Mouse (Mus musculus): ENCODE results near the gene Itgb4. TPM values are rescaled to one million over a fixed set of nuclear protein-coding genes. Genes with fewer than 3 reads are reported as not detected.

Itgb4 gene
- polyA plus RNA-seq, 1 experiment from 2014 or later: 0.63 TPM

DNA sequence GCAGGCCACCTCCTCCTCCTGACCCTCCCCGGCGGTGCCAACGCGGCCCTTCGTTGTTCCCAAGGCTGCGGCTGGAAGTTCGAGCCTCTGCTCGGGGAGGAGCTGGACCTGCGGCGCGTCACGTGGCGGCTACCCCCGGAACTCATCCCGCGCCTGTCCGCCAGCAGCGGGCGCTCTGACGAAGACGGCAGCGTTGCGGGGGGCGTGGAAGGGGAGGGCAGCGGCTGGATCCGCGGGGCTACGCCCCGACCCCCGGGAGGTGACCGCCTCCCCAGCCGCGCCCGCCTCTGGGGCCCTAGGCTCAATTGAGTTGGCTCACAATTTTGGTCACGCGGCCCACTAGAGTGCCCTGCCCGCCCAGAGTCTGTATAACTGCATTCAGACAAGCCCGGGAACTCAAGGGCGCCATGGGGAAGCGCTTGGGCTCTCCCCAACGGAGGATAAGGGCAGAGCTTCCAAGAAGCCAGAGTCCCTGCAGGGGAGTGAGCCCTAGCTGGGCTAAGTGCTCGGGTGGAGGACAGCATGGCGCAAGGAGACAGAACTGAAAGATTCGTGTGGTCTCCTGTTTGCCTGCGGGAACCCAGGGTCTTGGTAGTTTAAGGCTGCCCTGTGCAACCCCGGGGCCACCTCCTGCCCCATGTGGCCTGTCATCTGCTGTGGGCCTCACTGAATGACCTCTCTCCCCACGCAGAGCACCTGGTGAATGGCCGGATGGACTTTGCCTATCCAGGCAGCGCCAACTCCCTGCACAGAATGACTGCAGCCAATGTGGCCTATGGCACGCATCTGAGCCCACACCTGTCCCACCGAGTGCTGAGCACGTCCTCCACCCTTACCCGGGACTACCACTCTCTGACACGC, 30.6 kb downstream of the Itgb4 start:
- peak overlapping the region; percentile 82 for H3K27ac ChIP-seq (replicated peaks)

DNA sequence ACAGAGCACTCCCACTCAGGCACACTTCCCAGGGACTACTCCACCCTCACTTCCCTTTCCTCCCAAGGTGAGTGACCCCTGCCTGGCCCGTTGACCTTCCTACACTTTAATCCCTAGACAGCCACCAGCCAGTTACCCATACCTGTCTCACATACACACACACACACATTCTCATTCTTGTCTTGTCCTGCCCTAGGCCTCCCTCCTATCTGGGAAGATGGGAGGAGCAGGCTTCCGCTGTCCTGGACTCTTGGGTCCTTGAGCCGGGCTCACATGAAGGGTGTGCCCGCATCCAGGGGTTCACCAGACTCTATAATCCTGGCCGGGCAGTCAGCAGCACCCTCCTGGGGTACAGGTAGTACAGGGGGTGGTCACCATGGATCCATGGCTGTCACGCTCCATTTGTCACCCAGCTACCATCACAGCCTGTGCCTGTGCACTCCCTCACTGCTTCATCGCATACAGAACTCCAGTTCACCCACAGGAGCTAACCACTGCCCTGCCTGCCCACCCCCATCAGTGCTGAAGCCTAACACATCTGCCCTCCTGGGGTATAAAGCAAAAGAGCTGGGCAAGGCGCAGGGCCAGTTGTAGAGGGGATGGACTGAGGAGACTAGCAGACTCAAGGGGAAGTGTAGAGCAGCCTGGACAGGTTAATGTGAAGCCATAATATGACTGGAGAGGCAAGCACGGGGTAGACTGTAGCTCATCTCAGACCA, 31.4 kb downstream of the Itgb4 start:
- peak overlapping the region; percentile 57 for H3K4me3 ChIP-seq
- H3K27me3 ChIP-seq (ENCODE audit: low read depth, poor library complexity, severe bottlenecking): peaks cover 15% of the 10 kb centered on the region; the same call in 1 of the 2 replicates
- no peak for DNase-seq (ENCODE audit: low spot score)
- peak overlapping the region; percentile 82 for H3K27ac ChIP-seq (replicated peaks)
- H3K9me3 ChIP-seq (replicated peaks): no peaks in the 10 kb centered on the region
- H3K4me1 ChIP-seq: peaks cover 50% of the 10 kb centered on the region
- WGBS: 65% methylated on average over 9 of the region's 9 CpGs
- H3K36me3 ChIP-seq: peaks cover 43% of the 10 kb centered on the region

More for the DNA sequence above, 30.6 kb downstream of the Itgb4 start:
- peak; percentile 84 for DNase-seq (ENCODE audit: low spot score)
- Histone ChIP-seq H3K4me1 (peaks cover 50% of the 10 kb centered on the region), H3K4me3 (peak overlapping the region; percentile 57), H3K9me3 (replicated peaks) (no peaks in the 10 kb centered on the region), H3K27me3 (ENCODE audit: low read depth, poor library complexity, severe bottlenecking) (peaks cover 23% of the 10 kb centered on the region), H3K36me3 (peaks cover 35% of the 10 kb centered on the region)
- WGBS: 7% methylated on average over 54 of the region's 54 CpGs

DNA sequence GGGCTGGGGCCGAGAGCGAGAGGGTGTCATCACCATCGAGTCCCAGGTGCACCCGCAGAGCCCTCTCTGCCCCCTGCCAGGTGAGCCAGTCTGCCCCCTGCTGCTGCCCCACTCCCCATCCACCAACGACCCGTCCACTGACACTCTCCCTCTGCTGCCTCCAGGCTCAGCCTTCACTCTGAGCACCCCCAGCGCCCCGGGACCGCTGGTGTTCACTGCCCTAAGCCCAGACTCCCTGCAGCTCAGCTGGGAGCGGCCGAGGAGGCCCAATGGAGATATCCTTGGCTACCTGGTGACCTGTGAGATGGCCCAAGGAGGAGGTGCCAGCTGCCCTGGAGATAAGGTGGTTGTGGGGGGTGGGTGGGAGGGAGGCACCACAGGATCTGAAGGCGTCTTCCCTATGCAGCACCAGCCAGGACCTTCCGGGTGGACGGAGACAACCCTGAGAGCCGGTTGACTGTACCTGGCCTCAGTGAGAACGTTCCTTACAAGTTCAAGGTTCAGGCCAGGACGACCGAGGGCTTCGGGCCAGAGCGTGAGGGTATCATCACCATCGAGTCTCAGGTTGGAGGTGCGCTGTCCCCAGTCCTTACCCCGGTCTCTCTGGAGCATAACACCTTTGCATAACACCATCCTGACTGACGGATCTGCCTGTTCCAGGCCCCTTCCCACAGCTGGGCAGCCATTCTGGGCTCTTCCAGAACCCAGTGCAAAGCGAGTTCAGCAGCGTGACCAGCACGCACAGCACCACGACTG, 32.8 kb downstream of the Itgb4 start:
- H3K36me3 ChIP-seq: peaks cover 44% of the 10 kb centered on the region
- 0 out of 2 replicates have a peak overlapping the region, but pooled peaks have one; percentile 6 for H3K27ac ChIP-seq (replicated peaks)
- H3K9me3 ChIP-seq (replicated peaks): no peaks in the 10 kb centered on the region
- H3K4me3 ChIP-seq: no peak overlapping the region
- no peak for DNase-seq (ENCODE audit: low spot score)
- peaks cover 12% of the 10 kb centered on the region; the same call in 1 of the 2 replicates for H3K27me3 ChIP-seq (ENCODE audit: low read depth, poor library complexity, severe bottlenecking)
- WGBS: 88% methylated on average over 28 of the region's 28 CpGs
- peaks cover 57% of the 10 kb centered on the region for H3K4me1 ChIP-seq

DNA sequence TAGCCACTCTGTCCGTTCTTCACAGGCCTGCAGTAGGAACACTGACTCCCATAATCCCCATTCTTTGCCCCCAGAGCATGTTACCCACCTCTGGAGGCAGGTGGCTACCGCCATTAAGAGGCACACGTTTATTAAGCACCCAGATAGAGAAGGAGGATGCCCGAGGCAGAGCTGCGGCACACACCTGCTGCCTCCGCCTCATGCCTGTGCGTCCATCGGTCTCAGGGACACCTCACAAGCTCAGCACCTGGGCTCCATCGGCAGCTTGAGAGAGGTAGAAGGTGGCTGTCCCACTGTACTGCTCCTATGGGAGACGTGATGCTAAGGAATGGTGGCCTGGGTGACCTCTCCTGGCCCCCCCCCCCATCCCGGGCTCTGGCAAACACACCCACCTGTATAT, 33.9 kb downstream of the Itgb4 start:
- H3K27ac ChIP-seq (replicated peaks): no peak overlapping the region
- DNase-seq (ENCODE audit: low spot score): no peak
- H3K36me3 ChIP-seq: peaks cover 44% of the 10 kb centered on the region
- H3K9me3 ChIP-seq (replicated peaks): no peaks in the 10 kb centered on the region
- H3K27me3 ChIP-seq (ENCODE audit: low read depth, poor library complexity, severe bottlenecking): peaks cover 17% of the 10 kb centered on the region
- H3K4me1 ChIP-seq: peaks cover 67% of the 10 kb centered on the region
- WGBS: 92% methylated on average over 11 of the region's 11 CpGs
- no peak overlapping the region for H3K4me3 ChIP-seq

DNA sequence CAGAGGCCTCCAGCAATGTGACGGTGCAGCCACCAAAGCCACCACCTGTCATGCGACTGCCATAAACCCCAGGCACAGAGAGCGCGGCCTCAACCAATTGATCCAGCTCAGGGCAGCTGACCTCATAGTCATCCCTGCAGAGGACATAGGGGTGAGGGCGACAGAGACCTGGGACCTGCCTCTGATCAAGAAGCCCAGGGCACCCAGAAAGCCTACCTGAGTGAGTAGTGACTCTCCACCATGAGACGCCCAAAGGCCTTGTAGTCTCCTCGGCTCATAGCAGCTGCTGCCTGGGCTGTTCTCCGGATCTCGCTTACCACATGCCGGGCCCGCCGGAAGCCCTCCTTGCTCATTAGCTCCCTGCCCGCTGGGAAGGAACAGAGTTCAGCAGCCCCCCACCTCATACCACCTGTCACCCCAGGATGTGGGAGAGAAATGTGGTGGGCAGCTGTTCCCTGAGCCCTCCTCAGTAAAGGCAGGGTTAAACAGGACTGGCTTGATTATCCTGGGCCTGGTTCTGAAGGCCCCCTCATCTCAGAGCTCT, 34.4 kb downstream of the Itgb4 start:
- H3K4me3 ChIP-seq: no peak overlapping the region
- no peak overlapping the region for H3K27ac ChIP-seq (replicated peaks)
- H3K36me3 ChIP-seq: peaks cover 44% of the 10 kb centered on the region
- peaks cover 67% of the 10 kb centered on the region for H3K4me1 ChIP-seq
- WGBS: 95% methylated on average over 13 of the region's 13 CpGs
- H3K27me3 ChIP-seq (ENCODE audit: low read depth, poor library complexity, severe bottlenecking): peaks cover 14% of the 10 kb centered on the region
- no peaks in the 10 kb centered on the region for H3K9me3 ChIP-seq (replicated peaks)
- DNase-seq (ENCODE audit: low spot score): no peak

DNA sequence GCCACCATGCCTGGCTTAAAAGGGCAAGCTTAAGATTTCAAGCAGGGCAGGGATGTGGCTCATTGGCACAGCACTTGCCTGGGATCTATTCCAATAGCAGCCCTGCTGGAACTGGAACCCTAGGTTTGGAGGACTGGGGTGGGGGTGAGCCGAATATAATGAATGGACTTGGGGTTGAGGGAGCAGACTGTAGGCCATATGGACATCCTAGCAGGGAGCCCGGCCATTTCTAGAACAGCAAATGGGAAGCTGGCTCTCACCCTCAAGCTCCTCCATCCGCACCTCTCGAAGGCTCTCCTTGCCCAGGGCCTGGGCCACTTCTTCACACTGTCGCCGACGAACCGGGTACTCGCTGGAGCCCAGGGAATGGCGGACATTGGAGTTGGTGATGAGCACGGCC, 35.2 kb downstream of the Itgb4 start:
- Histone ChIP-seq H3K27ac (replicated peaks) (no peak overlapping the region), H3K4me1 (peaks cover 62% of the 10 kb centered on the region), H3K4me3 (no peak overlapping the region), H3K9me3 (replicated peaks) (no peaks in the 10 kb centered on the region), H3K36me3 (peaks cover 44% of the 10 kb centered on the region), H3K27me3 (ENCODE audit: low read depth, poor library complexity, severe bottlenecking) (peaks cover 11% of the 10 kb centered on the region)
- DNase-seq (ENCODE audit: low spot score): no peak
- 94% methylated on average over 11 of the region's 11 CpGs for WGBS

DNA sequence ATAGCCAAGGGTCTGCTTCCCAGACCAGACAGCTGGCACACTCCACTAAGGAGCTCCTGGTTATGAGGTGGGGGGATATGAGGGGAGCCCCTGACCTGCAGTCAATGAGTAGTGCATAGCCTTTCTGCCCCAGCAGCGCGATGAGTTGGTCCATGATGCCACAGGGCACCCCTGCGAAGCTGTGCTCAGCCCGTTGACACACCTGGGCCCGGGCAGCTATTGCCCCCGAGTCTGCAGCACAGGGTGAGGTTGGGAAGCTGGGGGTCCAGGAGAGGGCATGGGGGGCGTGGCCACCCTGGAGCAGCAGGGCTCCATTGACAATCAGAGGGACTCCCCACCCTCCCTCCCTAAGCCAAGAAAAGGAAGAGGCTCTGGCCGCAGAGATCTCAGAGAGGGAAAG, 35.6 kb downstream of the Itgb4 start:
- no peak overlapping the region for H3K4me3 ChIP-seq
- no peak for DNase-seq (ENCODE audit: low spot score)
- 92% methylated on average over 8 of the region's 8 CpGs for WGBS
- no peaks in the 10 kb centered on the region for H3K9me3 ChIP-seq (replicated peaks)
- H3K27me3 ChIP-seq (ENCODE audit: low read depth, poor library complexity, severe bottlenecking): peaks cover 11% of the 10 kb centered on the region
- H3K36me3 ChIP-seq: peaks cover 44% of the 10 kb centered on the region
- H3K27ac ChIP-seq (replicated peaks): no peak overlapping the region
- H3K4me1 ChIP-seq: peaks cover 57% of the 10 kb centered on the region

DNA sequence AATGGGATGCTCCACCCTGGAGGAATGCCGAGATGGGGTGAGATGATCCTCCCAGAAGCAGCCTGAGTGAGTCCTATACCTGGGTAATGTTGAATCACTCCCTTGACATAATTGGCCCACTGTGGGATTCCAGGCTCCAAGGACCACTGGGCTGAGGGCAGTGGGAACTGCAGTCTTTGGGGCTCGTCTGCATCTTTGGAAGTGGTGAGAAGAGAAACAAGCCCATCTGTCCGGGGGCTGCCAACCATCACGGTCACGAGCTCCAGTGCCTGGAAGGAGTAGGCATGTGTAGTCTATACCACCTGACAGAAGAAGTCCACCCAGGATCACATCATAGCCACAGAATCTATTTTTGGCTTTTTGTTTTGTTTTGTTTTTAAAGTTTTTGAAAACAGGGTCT, 36.4 kb downstream of the Itgb4 start:
- Histone ChIP-seq H3K4me3 (peak overlapping the region; percentile 11; the same call in 1 of the 2 replicates), H3K9me3 (replicated peaks) (no peaks in the 10 kb centered on the region), H3K4me1 (peaks cover 49% of the 10 kb centered on the region), H3K27me3 (ENCODE audit: low read depth, poor library complexity, severe bottlenecking) (peaks cover 7% of the 10 kb centered on the region), H3K36me3 (peaks cover 44% of the 10 kb centered on the region), H3K27ac (replicated peaks) (no peak overlapping the region; the same call in 1 of the 2 replicates)
- WGBS: 87% methylated on average over 5 of the region's 5 CpGs
- no peak for DNase-seq (ENCODE audit: low spot score)

DNA sequence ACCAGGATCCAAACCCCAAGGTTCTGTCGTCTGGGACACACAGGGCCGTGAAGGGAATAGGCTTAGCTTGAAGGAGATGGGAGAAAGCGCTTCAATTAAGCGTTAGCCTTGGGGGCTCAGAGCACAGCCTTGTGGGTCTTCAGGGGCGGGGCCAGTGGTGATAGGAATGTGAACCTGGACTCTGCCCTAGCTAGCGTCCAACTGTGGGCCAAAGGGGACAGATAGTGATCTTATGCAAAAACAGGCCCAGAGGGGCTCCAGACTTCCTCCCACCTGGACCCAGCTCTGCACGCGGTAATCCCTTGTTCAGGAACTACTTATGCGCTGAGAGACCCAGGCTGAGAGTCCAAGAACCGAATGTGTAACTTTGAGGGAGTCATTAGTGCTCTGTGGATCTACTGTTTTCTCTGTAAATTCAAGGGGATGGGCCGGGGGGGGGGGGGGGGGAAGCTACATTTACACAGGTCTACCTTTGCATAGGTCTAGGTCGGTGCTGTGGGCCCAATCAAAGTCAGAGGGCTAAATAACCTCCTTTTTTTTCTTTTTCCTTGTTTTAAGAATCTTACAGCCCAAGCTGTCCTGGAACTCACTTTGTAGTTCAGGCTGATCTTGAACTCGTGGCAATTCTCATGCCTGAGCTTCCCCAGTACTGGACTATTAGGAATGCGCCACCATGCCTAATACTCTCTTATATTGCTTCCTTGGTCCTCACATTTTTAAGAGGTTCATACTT, 37.2 kb downstream of the Itgb4 start:
- Histone ChIP-seq H3K9me3 (replicated peaks) (no peaks in the 10 kb centered on the region), H3K27ac (replicated peaks) (peak overlapping the region; percentile 88), H3K4me1 (peaks cover 43% of the 10 kb centered on the region), H3K27me3 (ENCODE audit: low read depth, poor library complexity, severe bottlenecking) (peaks cover 7% of the 10 kb centered on the region), H3K36me3 (peaks cover 41% of the 10 kb centered on the region), H3K4me3 (peak overlapping the region; percentile 69)
- 25% methylated on average over 14 of the region's 14 CpGs for WGBS
- peak; percentile 36 for DNase-seq (ENCODE audit: low spot score)

DNA sequence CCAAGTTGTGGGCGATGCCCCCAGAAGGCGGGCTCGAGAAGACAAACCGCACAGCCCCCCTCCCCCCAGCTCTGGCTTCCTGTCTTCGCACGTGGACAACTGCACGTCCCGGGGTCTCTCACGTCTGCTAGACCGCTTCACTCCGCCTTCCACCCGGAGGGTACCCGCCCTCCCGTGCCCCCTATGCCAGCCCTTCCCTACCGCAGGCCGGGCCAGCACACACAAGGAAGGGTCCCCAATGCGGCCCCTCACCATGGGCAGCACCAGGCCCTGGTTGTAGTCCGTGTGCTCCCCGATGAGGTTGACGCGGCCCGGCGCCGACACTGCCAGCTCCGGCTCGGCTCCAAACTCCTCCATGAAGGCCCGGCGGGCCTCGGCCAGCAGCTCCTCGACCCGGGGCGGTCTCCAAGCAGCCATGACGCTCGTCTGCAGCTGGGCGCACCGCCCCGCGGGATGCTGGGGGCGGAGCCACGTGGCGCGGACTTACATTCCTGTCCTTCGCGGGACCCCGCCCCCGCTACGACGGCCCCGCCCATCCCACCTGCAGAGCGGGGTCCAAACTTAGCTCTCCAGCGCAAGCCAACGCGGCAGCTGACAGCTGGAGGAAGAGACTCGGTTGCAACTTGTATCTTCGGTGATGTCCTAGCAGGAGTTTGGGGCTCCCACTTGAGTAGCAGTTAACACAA, 37.9 kb downstream of the Itgb4 start, which contains the start of gene Galk1:
Gene Galk1, minus strand, starts transcription at position 458 of the 686 bp plus-strand sequence.
- no peaks in the 10 kb centered on the region for H3K9me3 ChIP-seq (replicated peaks)
- peaks cover 43% of the 10 kb centered on the region for H3K4me1 ChIP-seq
- peak; percentile 89 for DNase-seq (ENCODE audit: low spot score)
- H3K27ac ChIP-seq (replicated peaks): peak within 1 kb of the TSS; percentile 88
- WGBS: under 1% methylated on average over 55 of the region's 55 CpGs
- H3K4me3 ChIP-seq: peak within 1 kb of the TSS; percentile 69
- H3K27me3 ChIP-seq (ENCODE audit: low read depth, poor library complexity, severe bottlenecking): peaks cover 7% of the 10 kb centered on the region
- H3K36me3 ChIP-seq: peaks cover 34% of the 10 kb centered on the region

DNA sequence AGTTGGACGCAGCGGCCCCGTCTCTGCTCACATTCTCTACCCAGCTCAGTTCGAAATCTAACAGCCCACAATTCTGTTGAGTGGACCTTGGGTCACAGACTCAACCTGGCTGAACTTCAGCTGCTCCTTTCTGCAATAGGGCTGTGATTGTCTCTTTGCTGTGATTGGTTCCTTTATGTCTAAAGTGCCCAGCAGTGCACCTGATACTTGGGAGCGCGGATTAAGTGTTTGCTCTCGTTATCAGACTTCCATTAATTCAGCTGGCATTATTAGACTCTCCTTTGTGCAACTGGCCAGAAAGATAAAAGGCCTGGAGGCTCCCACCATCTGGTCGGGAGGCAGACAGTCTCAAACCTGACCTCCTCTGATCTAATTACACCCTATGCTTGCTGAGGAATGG, 40.3 kb downstream of the Itgb4 start:
- no peak overlapping the region for H3K4me3 ChIP-seq
- 71% methylated on average over 8 of the region's 8 CpGs for WGBS

More for the DNA sequence above, 40.3 kb downstream of the Itgb4 start:
- Histone ChIP-seq H3K36me3 (peaks cover 12% of the 10 kb centered on the region), H3K27me3 (ENCODE audit: low read depth, poor library complexity, severe bottlenecking) (peaks cover 7% of the 10 kb centered on the region), H3K9me3 (replicated peaks) (no peaks in the 10 kb centered on the region), H3K27ac (replicated peaks) (no peak overlapping the region), H3K4me1 (peaks cover 38% of the 10 kb centered on the region)
- DNase-seq (ENCODE audit: low spot score): no peak
